Mouse (Mus musculus) CH12.LX (cell line): ENCODE data around the gene Arl9. TPM values are rescaled to one million over a fixed set of nuclear protein-coding genes. Genes with fewer than 3 reads are reported as not detected.
A peak's percentile ranks its signal among the peaks of the same experiment; 100 is the strongest.

ENCODE experiments used
- DNase-seq: peaks from one replicate; pipeline ENCODE4 v3.0.0-alpha.2; 2013; ENCODE audit errors: extremely low read depth
- H3K27ac ChIP-seq: 2 replicates; pipeline ENCODE4 v1.5.1; 2012; ENCODE audit warnings: low read depth, mild to moderate bottlenecking, control low read depth, moderate library complexity; ENCODE audit not compliant: insufficient read depth
- H3K27me3 ChIP-seq: replicated peaks from 2 replicates; pipeline ENCODE3; 2012; ENCODE audit warnings: inconsistent platforms
- H3K36me3 ChIP-seq, 2 experiments: replicated peaks in 1 of 2; 2 replicates each; pipeline versions ENCODE3 to v1.6.1; 2012; ENCODE audit warnings: inconsistent platforms in 1 of 2, low read length in 1 of 2, mild to moderate bottlenecking in 1 of 2, mixed read lengths in 1 of 2, moderate library complexity in 1 of 2; ENCODE audit not compliant: control insufficient read depth in 1 of 2, insufficient read depth in 1 of 2
- H3K4me1 ChIP-seq, 2 experiments: 2 replicates each; pipeline ENCODE4 v1.6.1; 2012; ENCODE audit warnings: inconsistent platforms in 1 of 2, moderate library complexity in 1 of 2; ENCODE audit not compliant: insufficient read depth in 2 of 2, control insufficient read depth in 1 of 2
- H3K4me2 ChIP-seq: 2 replicates; pipeline ENCODE4 v1.6.1; 2012; ENCODE audit warnings: low read depth, mild to moderate bottlenecking, control low read depth; ENCODE audit not compliant: poor library complexity, insufficient read depth, severe bottlenecking
- H3K4me3 ChIP-seq, 3 experiments: fragments of 150-350 bp in 1 of 3; sonication (generic) in 1 of 3; replicated peaks in 1 of 3; 2 replicates each; pipeline versions ENCODE3 to v1.5.1; 2011 to 2012; ENCODE audit warnings: low read depth in 2 of 3, low read length in 2 of 3, mild to moderate bottlenecking in 2 of 3, moderate library complexity in 2 of 3, control low read depth in 1 of 3, improper control_type of control experiment in 1 of 3, inconsistent platforms in 1 of 3, mixed read lengths in 1 of 3; ENCODE audit not compliant: poor library complexity in 1 of 3
- H3K79me2 ChIP-seq: replicated peaks from 2 replicates; pipeline ENCODE4 v1.6.1; 2012; ENCODE audit warnings: mild to moderate bottlenecking, moderate library complexity; ENCODE audit not compliant: control insufficient read depth, poor library complexity, insufficient read depth, severe bottlenecking; ENCODE audit errors: extremely low read depth
- H3K9ac ChIP-seq: 2 replicates; pipeline ENCODE4 v1.6.1; 2012; ENCODE audit warnings: low read depth, mild to moderate bottlenecking, control low read depth, moderate library complexity; ENCODE audit not compliant: insufficient read depth
- H3K9me3 ChIP-seq: replicated peaks from 2 replicates; pipeline ENCODE3; 2012; ENCODE audit warnings: low read length, inconsistent platforms, mixed read lengths
- CTCF ChIP-seq, 2 experiments: IDR thresholded peaks in 1 of 2; conservative IDR thresholded peaks in 1 of 2; 2 replicates each; pipeline ENCODE4 v1.5.1; 2011 to 2012; ENCODE audit warnings: low read depth in 2 of 2, low read length in 2 of 2, improper control_type of control experiment in 1 of 2, inconsistent platforms in 1 of 2, mild to moderate bottlenecking in 1 of 2, moderate library complexity in 1 of 2
- EP300 ChIP-seq: IDR thresholded peaks from 2 replicates; pipeline ENCODE4 v1.6.1; 2011; ENCODE audit warnings: low read length, improper control_type of control experiment
- JUN ChIP-seq: IDR thresholded peaks from 2 replicates; pipeline ENCODE4 v1.6.1; 2011; ENCODE audit warnings: low read depth, mild to moderate bottlenecking, low read length, improper control_type of control experiment, moderate library complexity; ENCODE audit not compliant: insufficient read depth
- MAX ChIP-seq: IDR thresholded peaks from 2 replicates; pipeline ENCODE4 v1.6.1; 2011; ENCODE audit warnings: low read length, improper control_type of control experiment
- MAZ ChIP-seq: IDR thresholded peaks from 2 replicates; pipeline ENCODE4 v1.6.1; 2012; ENCODE audit warnings: low read depth, mild to moderate bottlenecking, inconsistent platforms, low read length, improper control_type of control experiment, moderate library complexity
- MXI1 ChIP-seq: IDR thresholded peaks from 2 replicates; pipeline ENCODE4 v1.6.1; 2011; ENCODE audit warnings: mild to moderate bottlenecking, low read depth, low read length, improper control_type of control experiment
- MYC ChIP-seq: IDR thresholded peaks from 2 replicates; pipeline ENCODE4 v1.6.1; 2011; ENCODE audit warnings: low read depth, mild to moderate bottlenecking, improper control_type of control experiment, low read length
- POLR2A ChIP-seq: IDR thresholded peaks from 2 replicates; pipeline ENCODE4 v1.6.1; 2011; ENCODE audit warnings: low read depth, mild to moderate bottlenecking, improper control_type of control experiment, low read length
- RAD21 ChIP-seq: IDR thresholded peaks from 2 replicates; pipeline ENCODE4 v1.6.1; 2011; ENCODE audit warnings: low read depth, mild to moderate bottlenecking, low read length, improper control_type of control experiment, moderate library complexity
- SMC3 ChIP-seq: IDR thresholded peaks from 2 replicates; pipeline ENCODE4 v1.6.1; 2011; ENCODE audit warnings: low read depth, low read length, improper control_type of control experiment
- USF1 ChIP-seq: IDR thresholded peaks from 2 replicates; pipeline ENCODE4 v1.6.1; 2014; ENCODE audit warnings: low read depth, mild to moderate bottlenecking, inconsistent platforms, low read length, improper control_type of control experiment
- ZMIZ1 ChIP-seq: IDR thresholded peaks from 2 replicates; pipeline ENCODE4 v1.6.1; 2012; ENCODE audit warnings: low read depth, mild to moderate bottlenecking, inconsistent platforms, low read length, improper control_type of control experiment
- dilution Hi-C: fragments of 300-500 bp; cut with MboI; formaldehyde crosslinking; loops from 2 replicates; pipeline ENCODE4 v1.14.3; 2020; ENCODE audit warnings: low sequenced_read_pairs; ENCODE audit not compliant: extremely low pct_unique_long_range_greater_than_20kb, extremely low pct_ligation_motif_present
- in situ Hi-C: fragments of 300-500 bp; cut with MboI; formaldehyde crosslinking; loops from 3 replicates; pipeline ENCODE4 v1.14.3; 2019; ENCODE audit warnings: low sequenced_read_pairs, low pct_ligation_motif_present, low pct_unique_long_range_greater_than_20kb, mixed read lengths
- polyA plus RNA-seq: library from polyadenylated mRNA; unstranded; fragments of >175 nt; gene quantifications from 2 replicates; pipeline ENCODE4 v1.2.1, GENCODE M21; 2012; ENCODE audit warnings: low read depth; ENCODE audit not compliant: insufficient read length
- total RNA-seq, 2 experiments: library from RNA; depleted of rRNA; stranded (reverse); fragments of 300-350 nt in 1 of 2; fragments of >200 nt in 1 of 2; gene quantifications; 2 replicates each; pipeline ENCODE4 v1.2.3; 2012 to 2014

Gene Arl9
- total and polyA plus RNA-seq, 3 experiments, result 0.38 to 2.6 (median 1.4) TPM

DNA sequence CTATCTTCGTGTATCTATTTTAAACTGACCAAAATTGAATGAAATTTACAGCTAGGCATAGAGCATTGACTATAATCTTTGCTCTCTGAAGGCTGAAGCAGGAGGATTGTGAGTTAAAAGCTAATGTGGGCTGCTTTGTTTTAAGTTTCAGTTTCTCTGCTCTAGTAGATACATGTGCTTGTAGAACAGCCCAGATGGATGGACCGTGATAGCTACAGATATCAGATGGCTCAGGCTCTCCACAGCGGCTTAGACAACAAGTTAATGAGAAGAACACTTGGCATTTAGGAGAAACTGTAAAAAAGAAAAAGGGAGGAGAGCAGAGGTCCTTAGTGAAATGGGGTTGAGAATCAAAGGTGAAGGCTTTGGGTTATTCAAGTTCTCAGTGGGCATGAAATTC, 13.1 kb upstream of the Arl9 start:
- H3K4me1 ChIP-seq, result no peaks in the 10 kb centered on the region
- no peak for TF ChIP-seq MYC
- TF ChIP-seq ZMIZ1, result no peak
- no peak for TF ChIP-seq USF1
- no peak for TF ChIP-seq MAX
- 0 out of 2 replicates have a peak, but pooled peaks have one; percentile 25 for TF ChIP-seq POLR2A
- TF ChIP-seq EP300, result no peak
- TF ChIP-seq, all 38 proteins: peak for 1
- H3K4me2 ChIP-seq, result no peak overlapping the region
- H3K27me3 ChIP-seq, result no peaks in the 10 kb centered on the region
- no peak overlapping the region for H3K9ac ChIP-seq
- dilution Hi-C loops (no loop called here), in situ Hi-C loops (no loop called here)
- no peaks in the 10 kb centered on the region for H3K9me3 ChIP-seq
- no peak for DNase-seq
- peaks cover 62 to 89% of the 10 kb centered on the region in 2 experiments for H3K36me3 ChIP-seq
- H3K79me2 ChIP-seq, result 0 out of 2 replicates have a peak, but pooled peaks cover 2% of the 10 kb centered on the region
- H3K4me3 ChIP-seq, result no peak overlapping the region
- no peak overlapping the region for H3K27ac ChIP-seq

DNA sequence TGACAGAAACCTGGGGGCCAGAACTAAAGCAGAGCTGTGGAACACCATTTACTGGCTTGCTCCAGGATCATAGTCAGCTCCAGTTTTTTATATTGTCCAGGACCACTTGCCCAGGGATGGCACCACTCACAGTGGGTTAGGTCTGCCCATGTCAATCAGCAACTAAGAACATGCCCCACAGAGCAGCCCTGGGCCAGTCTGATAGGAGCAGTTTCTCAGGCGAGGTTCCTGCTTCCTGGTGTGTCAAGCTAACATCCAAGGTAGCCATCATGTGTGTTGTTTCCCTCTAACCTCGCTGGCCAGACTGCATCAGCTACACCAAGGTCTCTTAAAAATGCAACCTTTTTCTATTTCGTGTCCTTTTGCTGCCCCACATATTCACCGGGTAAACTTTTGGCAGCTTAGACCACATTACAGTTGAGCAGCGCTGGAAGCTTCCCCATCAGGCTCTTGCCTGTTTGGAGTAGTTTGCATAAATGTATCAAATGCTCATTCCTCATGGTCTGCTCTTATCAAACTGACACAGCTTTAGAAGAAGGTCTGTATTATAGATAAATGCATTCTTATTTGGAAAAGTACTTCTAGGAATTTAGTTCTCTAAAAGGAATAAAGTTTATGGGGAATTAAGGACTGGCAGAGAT, 10.6 kb upstream of the Arl9 start:
- Histone ChIP-seq H3K9ac (no peak overlapping the region), H3K4me1 (no peaks in the 10 kb centered on the region), H3K4me3 (no peak overlapping the region), H3K9me3 (no peaks in the 10 kb centered on the region), H3K27ac (no peak overlapping the region), H3K4me2 (no peak overlapping the region), H3K27me3 (no peaks in the 10 kb centered on the region), H3K79me2 (no peaks in the 10 kb centered on the region), H3K36me3 (peaks cover 67 to 89% of the 10 kb centered on the region in 2 experiments)
- in situ Hi-C loops (no loop called here), dilution Hi-C loops (no loop called here)
- TF ChIP-seq MAZ, result no peak
- no peak for TF ChIP-seq CTCF (conservative IDR thresholded peaks at IDR 0.05 in 1 of 2, IDR thresholded peaks at IDR 0.05 in 1 of 2; ENCODE audit: low read depth in 2 of 2, low read length in 2 of 2)
- TF ChIP-seq MXI1, result no peak
- no peak for DNase-seq

DNA sequence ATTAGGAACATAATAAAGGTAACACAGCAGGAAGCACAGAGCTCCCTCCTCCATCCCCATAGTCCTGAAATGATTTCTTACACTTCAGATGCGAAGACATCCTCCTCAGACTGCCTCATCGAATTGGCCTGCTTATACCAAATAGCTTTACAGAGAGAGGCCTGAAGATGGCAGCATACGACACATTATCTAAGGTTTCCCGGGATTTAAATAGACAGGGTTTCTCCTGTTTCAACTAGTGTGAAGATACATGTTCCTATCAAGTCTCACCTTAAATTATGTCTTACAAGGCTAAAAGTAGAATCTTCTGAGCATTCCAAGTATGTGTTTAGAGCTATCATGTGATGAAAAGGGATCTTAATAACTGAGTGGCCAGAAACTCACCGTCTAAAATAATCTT, 5.4 kb upstream of the Arl9 start:
- Histone ChIP-seq H3K4me2 (no peak overlapping the region), H3K9me3 (no peaks in the 10 kb centered on the region), H3K4me3 (no peak overlapping the region), H3K27me3 (no peaks in the 10 kb centered on the region), H3K36me3 (peaks cover 55 to 83% of the 10 kb centered on the region in 2 experiments), H3K79me2 (no peaks in the 10 kb centered on the region), H3K9ac (no peak overlapping the region), H3K27ac (no peak overlapping the region), H3K4me1 (no peaks in the 10 kb centered on the region)
- dilution Hi-C loops, result no loop called here
- TF ChIP-seq JUN, result no peak
- TF ChIP-seq SMC3, result peak; percentile 36
- peak in 1 of 2 experiments; percentile 56; a peak in 2 of 4 replicates for TF ChIP-seq CTCF (conservative IDR thresholded peaks at IDR 0.05 in 1 of 2, IDR thresholded peaks at IDR 0.05 in 1 of 2; ENCODE audit: low read depth in 2 of 2, low read length in 2 of 2)
- TF ChIP-seq RAD21, result peak; percentile 48
- in situ Hi-C loops, result no loop called here
- DNase-seq, result peak; percentile 23
